Mouse (Mus musculus) frontal cortex, postnatal 36 days (tissue): ENCODE measurements around the gene Cyp24a1.
"Not testable (repeated sequence)": the region's sequence is repeated elsewhere in the genome, so short reads cannot be mapped to it uniquely, and the experiment has no call there.

ENCODE experiments used
- DNase-seq, 2 experiments: peaks; one replicate each; pipeline ENCODE4 v3.0.0; 2022; ENCODE audit warnings: low spot score in 2 of 2

The Cyp24a1 gene

GRCm38 (mm10) chr2:170494784-170495710, 1.9 kb downstream of the Cyp24a1 start:
- DNase-seq = no peak

GRCm38 (mm10) chr2:170487890-170488502, 8.9 kb downstream of the Cyp24a1 start:
- DNase-seq = no peak

GRCm38 (mm10) chr2:170487202-170487601, 9.7 kb downstream of the Cyp24a1 start:
- DNase-seq = no peak

- DNase-seq = no peak
Measured at GRCm38 (mm10) chr2:170483914-170484313, 13.0 kb downstream of the Cyp24a1 start.

GRCm38 (mm10) chr2:170482019-170482540, 14.9 kb downstream of the Cyp24a1 start:
- DNase-seq = no peak

- no peak for DNase-seq
Measured at GRCm38 (mm10) chr2:170476643-170477042, 20.3 kb downstream of the Cyp24a1 start.

GRCm38 (mm10) chr2:170476215-170476614, 20.7 kb downstream of the Cyp24a1 start:
- no peak for DNase-seq

GRCm38 (mm10) chr2:170475164-170475563, 21.8 kb downstream of the Cyp24a1 start:
- no peak for DNase-seq

- no peak for DNase-seq
Measured at GRCm38 (mm10) chr2:170474125-170474524, 22.8 kb downstream of the Cyp24a1 start.

- DNase-seq = no peak
Measured at GRCm38 (mm10) chr2:170470591-170470990, 26.4 kb downstream of the Cyp24a1 start.

GRCm38 (mm10) chr2:170469616-170470308, 27.2 kb downstream of the Cyp24a1 start:
- peak; percentile 19 to 39 for DNase-seq

- no peak for DNase-seq
Measured at GRCm38 (mm10) chr2:170468009-170468408, 28.9 kb downstream of the Cyp24a1 start.

- DNase-seq = no peak
Measured at GRCm38 (mm10) chr2:170464817-170465216, 32.1 kb downstream of the Cyp24a1 start.

- no peak for DNase-seq
Measured at GRCm38 (mm10) chr2:170461652-170462051, 35.3 kb downstream of the Cyp24a1 start.

GRCm38 (mm10) chr2:170459805-170460204, 37.1 kb downstream of the Cyp24a1 start:
- DNase-seq = no peak

- DNase-seq = no peak
Measured at GRCm38 (mm10) chr2:170459183-170459582, 37.8 kb downstream of the Cyp24a1 start.

GRCm38 (mm10) chr2:170453809-170454208, 43.1 kb downstream of the Cyp24a1 start:
- DNase-seq = not testable (repeated sequence)

- peak; percentile 59 to 72 for DNase-seq
Measured at GRCm38 (mm10) chr2:170450933-170451332, 46.0 kb downstream of the Cyp24a1 start.

GRCm38 (mm10) chr2:170447651-170448050, 49.3 kb downstream of the Cyp24a1 start:
- DNase-seq = peak in 1 of 2 experiments; percentile 27

GRCm38 (mm10) chr2:170446843-170447383, 50.0 kb downstream of the Cyp24a1 start:
- no peak for DNase-seq

- DNase-seq = peak in 1 of 2 experiments; percentile 18
Measured at GRCm38 (mm10) chr2:170445861-170446260, 51.1 kb downstream of the Cyp24a1 start.

- peak in 1 of 2 experiments; percentile 19 for DNase-seq
Measured at GRCm38 (mm10) chr2:170442535-170442934, 54.4 kb downstream of the Cyp24a1 start.
